Mouse (Mus musculus) urinary bladder, postnatal 25 days (tissue): ENCODE results near the gene Pde7b.

Experiments
- DNase-seq: peaks from one replicate; pipeline ENCODE4 v3.0.0; 2022; ENCODE audit warnings: low spot score

The Pde7b gene

GRCm38 (mm10) chr10:20493826-20494455, 230.9 kb downstream of the Pde7b start:
- DNase-seq, result no peak

GRCm38 (mm10) chr10:20492216-20492964, 232.5 kb downstream of the Pde7b start:
- DNase-seq, result no peak

GRCm38 (mm10) chr10:20490775-20491174, 234.1 kb downstream of the Pde7b start:
- DNase-seq, result no peak

- no peak for DNase-seq
Measured at GRCm38 (mm10) chr10:20490281-20490680, 234.6 kb downstream of the Pde7b start.

- DNase-seq, result peak; percentile 12
Measured at GRCm38 (mm10) chr10:20486461-20487253, 238.2 kb downstream of the Pde7b start.

- DNase-seq, result no peak
Measured at GRCm38 (mm10) chr10:20485816-20486215, 239.1 kb downstream of the Pde7b start.

GRCm38 (mm10) chr10:20479481-20479880, 245.4 kb downstream of the Pde7b start:
- no peak for DNase-seq

GRCm38 (mm10) chr10:20478456-20478855, 246.4 kb downstream of the Pde7b start:
- no peak for DNase-seq

- no peak for DNase-seq
Measured at GRCm38 (mm10) chr10:20474831-20475230, 250.0 kb downstream of the Pde7b start.

- DNase-seq, result no peak
Measured at GRCm38 (mm10) chr10:20474036-20474435, 250.8 kb downstream of the Pde7b start.

GRCm38 (mm10) chr10:20473505-20473904, 251.4 kb downstream of the Pde7b start:
- DNase-seq, result no peak

GRCm38 (mm10) chr10:20472007-20472406, 252.9 kb downstream of the Pde7b start:
- no peak for DNase-seq

GRCm38 (mm10) chr10:20464631-20465030, 260.2 kb downstream of the Pde7b start:
- DNase-seq, result no peak

GRCm38 (mm10) chr10:20463941-20464340, 260.9 kb downstream of the Pde7b start:
- no peak for DNase-seq

GRCm38 (mm10) chr10:20462596-20462995, 262.3 kb downstream of the Pde7b start:
- no peak for DNase-seq

GRCm38 (mm10) chr10:20459657-20460350, 265.1 kb downstream of the Pde7b start:
- no peak for DNase-seq

GRCm38 (mm10) chr10:20459160-20459559, 265.7 kb downstream of the Pde7b start:
- no peak for DNase-seq

GRCm38 (mm10) chr10:20454387-20455065, 270.4 kb downstream of the Pde7b start:
- DNase-seq, result no peak

GRCm38 (mm10) chr10:20437428-20437827, 287.4 kb downstream of the Pde7b start:
- DNase-seq, result no peak

GRCm38 (mm10) chr10:20437021-20437420, 287.9 kb downstream of the Pde7b start:
- no peak for DNase-seq

- DNase-seq, result no peak
Measured at GRCm38 (mm10) chr10:20435913-20436312, 289.0 kb downstream of the Pde7b start.

GRCm38 (mm10) chr10:20431336-20431735, 293.5 kb downstream of the Pde7b start:
- DNase-seq, result no peak
